Mouse (Mus musculus) bone marrow, adult 2 months (tissue): ENCODE results near the gene Lims1.

Experiments used
- CTCF ChIP-seq: fragments of 200-500 bp; IDR thresholded peaks from 2 replicates; pipeline ENCODE4 v1.5.1; 2011; ENCODE audit warnings: low read length, control low read depth; ENCODE audit not compliant: control insufficient read depth, insufficient read depth
- POLR2A ChIP-seq: fragments of 200-500 bp; IDR thresholded peaks from 2 replicates; pipeline ENCODE4 v1.6.1; 2011; ENCODE audit warnings: low read depth, mild to moderate bottlenecking, control low read depth, low read length, borderline replicate concordance; ENCODE audit not compliant: control insufficient read depth

- TF ChIP-seq CTCF (no peak), POLR2A (no peak)
Measured at GRCm38 (mm10) chr10:58343552-58343951, 20.3 kb downstream of the Lims1 start.
